Mouse (Mus musculus) MEL (cell line): ENCODE results near the gene Rad17. TPM values are rescaled to one million over a fixed set of nuclear protein-coding genes. Genes with fewer than 3 reads are reported as not detected.
A peak's percentile ranks its signal among the peaks of the same experiment; 100 is the strongest.

Experiments used
- DNase-seq: peaks from one replicate; pipeline ENCODE4 v3.0.0; 2011; ENCODE audit warnings: low read depth, low spot score
- H3K27ac ChIP-seq: 2 replicates; pipeline ENCODE4 v1.5.1; 2012; ENCODE audit warnings: low read depth, mild to moderate bottlenecking, control low read depth, low read length, moderate library complexity; ENCODE audit not compliant: control insufficient read depth
- H3K27me3 ChIP-seq, 2 experiments: fragments of 150-350 bp in 1 of 2; sonication (generic) in 1 of 2; 2 replicates each; pipeline ENCODE4 v1.6.1; 2012; ENCODE audit warnings: low read length in 2 of 2, mild to moderate bottlenecking in 2 of 2, improper control_type of control experiment in 1 of 2, moderate library complexity in 1 of 2; ENCODE audit not compliant: insufficient read depth in 2 of 2, control insufficient read depth in 1 of 2
- H3K36me3 ChIP-seq, 2 experiments: 2 replicates each; pipeline ENCODE4 v1.6.1; 2012 to 2014; ENCODE audit warnings: low read length in 2 of 2, improper control_type of control experiment in 1 of 2, inconsistent platforms in 1 of 2, mild to moderate bottlenecking in 1 of 2; ENCODE audit not compliant: insufficient read depth in 2 of 2, control insufficient read depth in 1 of 2
- H3K4me1 ChIP-seq, 2 experiments: fragments of 150-350 bp in 1 of 2; sonication (generic) in 1 of 2; 2 replicates each; pipeline ENCODE4 v1.6.1; 2012; ENCODE audit warnings: low read length in 2 of 2, improper control_type of control experiment in 1 of 2, mild to moderate bottlenecking in 1 of 2; ENCODE audit not compliant: insufficient read depth in 2 of 2, control insufficient read depth in 1 of 2
- H3K4me3 ChIP-seq, 2 experiments: fragments of 150-350 bp in 1 of 2; sonication (generic) in 1 of 2; 2 replicates each; pipeline ENCODE4 v1.5.1; 2012; ENCODE audit warnings: low read depth in 2 of 2, low read length in 2 of 2, mild to moderate bottlenecking in 2 of 2, moderate library complexity in 2 of 2, control low read depth in 1 of 2, improper control_type of control experiment in 1 of 2; ENCODE audit not compliant: control insufficient read depth in 1 of 2, insufficient read depth in 1 of 2
- H3K79me2 ChIP-seq: 2 replicates; pipeline ENCODE4 v1.6.1; 2012; ENCODE audit warnings: mild to moderate bottlenecking, low read length, moderate library complexity; ENCODE audit not compliant: control insufficient read depth, poor library complexity, insufficient read depth
- H3K9ac ChIP-seq: 2 replicates; pipeline ENCODE4 v1.6.1; 2012; ENCODE audit warnings: low read depth, mild to moderate bottlenecking, control low read depth, low read length, moderate library complexity; ENCODE audit not compliant: control insufficient read depth, poor library complexity, severe bottlenecking
- H3K9me3 ChIP-seq: fragments of 150-350 bp; sonication (generic); replicated peaks from 2 replicates; pipeline ENCODE4 v1.6.1; 2012; ENCODE audit warnings: mild to moderate bottlenecking, low read length, improper control_type of control experiment, moderate library complexity; ENCODE audit not compliant: insufficient read depth
- BHLHE40 ChIP-seq: IDR thresholded peaks from 2 replicates; pipeline ENCODE4 v1.6.1; 2012; ENCODE audit warnings: low read depth, mild to moderate bottlenecking, inconsistent platforms, low read length, improper control_type of control experiment, borderline replicate concordance
- CHD1 ChIP-seq: IDR thresholded peaks from 2 replicates; pipeline ENCODE4 v1.6.1; 2012; ENCODE audit warnings: low read depth, mild to moderate bottlenecking, inconsistent platforms, low read length, improper control_type of control experiment
- CTCF ChIP-seq, 3 experiments: IDR thresholded peaks in 2 of 3; conservative IDR thresholded peaks in 1 of 3; 2 replicates each; pipeline ENCODE4 v1.5.1; 2011 to 2012; ENCODE audit warnings: low read length in 3 of 3, low read depth in 2 of 3, mild to moderate bottlenecking in 2 of 3, improper control_type of control experiment in 1 of 3, inconsistent platforms in 1 of 3, mixed read lengths in 1 of 3, moderate library complexity in 1 of 3; ENCODE audit not compliant: control insufficient read depth in 1 of 3, insufficient read depth in 1 of 3, poor library complexity in 1 of 3, severe bottlenecking in 1 of 3
- E2F4 ChIP-seq: IDR thresholded peaks from 2 replicates; pipeline ENCODE4 v1.6.1; 2011; ENCODE audit warnings: low read depth, low read length, improper control_type of control experiment, borderline replicate concordance
- ELF1 ChIP-seq: IDR thresholded peaks from 2 replicates; pipeline ENCODE4 v1.6.1; 2014; ENCODE audit warnings: low read depth, mild to moderate bottlenecking, inconsistent platforms, low read length, improper control_type of control experiment, moderate library complexity
- GATA1 ChIP-seq: IDR thresholded peaks from 2 replicates; pipeline ENCODE4 v1.6.1; 2011; ENCODE audit warnings: low read depth, low read length, improper control_type of control experiment
- HCFC1 ChIP-seq: IDR thresholded peaks from 2 replicates; pipeline ENCODE4 v1.6.1; 2012; ENCODE audit warnings: low read depth, mild to moderate bottlenecking, inconsistent platforms, low read length, improper control_type of control experiment, moderate library complexity
- JUND ChIP-seq: IDR thresholded peaks from 2 replicates; pipeline ENCODE4 v1.6.1; 2011; ENCODE audit warnings: low read depth, mild to moderate bottlenecking, improper control_type of control experiment, low read length
- KAT2A ChIP-seq: conservative IDR thresholded peaks from 2 replicates; pipeline ENCODE4 v1.6.1; 2012; ENCODE audit warnings: low read depth, low read length, improper control_type of control experiment, inconsistent platforms
- MAFK ChIP-seq: IDR thresholded peaks from 2 replicates; pipeline ENCODE4 v1.6.1; 2011; ENCODE audit warnings: low read depth, mild to moderate bottlenecking, low read length, improper control_type of control experiment, borderline replicate concordance
- MEF2A ChIP-seq: IDR thresholded peaks from 2 replicates; pipeline ENCODE4 v1.6.1; 2014; ENCODE audit warnings: low read depth, mild to moderate bottlenecking, inconsistent platforms, low read length, improper control_type of control experiment; ENCODE audit not compliant: poor library complexity, insufficient replicate concordance, severe bottlenecking; ENCODE audit errors: extremely low read depth
- MYB ChIP-seq: IDR thresholded peaks from 2 replicates; pipeline ENCODE4 v1.6.1; 2011; ENCODE audit warnings: mild to moderate bottlenecking, low read depth, low read length, improper control_type of control experiment
- NELFE ChIP-seq: IDR thresholded peaks from 2 replicates; pipeline ENCODE4 v1.6.1; 2011; ENCODE audit warnings: low read depth, low read length, improper control_type of control experiment
- NRF1 ChIP-seq: IDR thresholded peaks from 2 replicates; pipeline ENCODE4 v1.6.1; 2014; ENCODE audit warnings: low read depth, mild to moderate bottlenecking, inconsistent platforms, low read length, improper control_type of control experiment, moderate library complexity; ENCODE audit not compliant: poor library complexity, insufficient read depth, severe bottlenecking
- POLR2AphosphoS2 ChIP-seq: IDR thresholded peaks from 2 replicates; pipeline ENCODE4 v1.6.1; 2011; ENCODE audit warnings: low read length, improper control_type of control experiment
- RAD21 ChIP-seq: IDR thresholded peaks from 2 replicates; pipeline ENCODE4 v1.6.1; 2011; ENCODE audit warnings: mild to moderate bottlenecking, low read depth, low read length, improper control_type of control experiment
- RCOR1 ChIP-seq: IDR thresholded peaks from 2 replicates; pipeline ENCODE4 v1.6.1; 2012; ENCODE audit warnings: low read depth, mild to moderate bottlenecking, inconsistent platforms, low read length, improper control_type of control experiment
- SIN3A ChIP-seq: IDR thresholded peaks from 2 replicates; pipeline ENCODE4 v1.6.1; 2012; ENCODE audit warnings: low read length, improper control_type of control experiment, inconsistent platforms
- SMC3 ChIP-seq: IDR thresholded peaks from 2 replicates; pipeline ENCODE4 v1.6.1; 2011; ENCODE audit warnings: low read depth, low read length, improper control_type of control experiment
- TAL1 ChIP-seq: IDR thresholded peaks from 2 replicates; pipeline ENCODE4 v1.6.1; 2012; ENCODE audit warnings: mild to moderate bottlenecking, inconsistent platforms, low read length, moderate library complexity, mixed read lengths
- TBP ChIP-seq: IDR thresholded peaks from 2 replicates; pipeline ENCODE4 v1.8.0; 2011; ENCODE audit warnings: low read depth, low read length, improper control_type of control experiment
- UBTF ChIP-seq: IDR thresholded peaks from 2 replicates; pipeline ENCODE4 v1.6.1; 2012; ENCODE audit warnings: low read depth, mild to moderate bottlenecking, inconsistent platforms, low read length, improper control_type of control experiment, moderate library complexity, borderline replicate concordance; ENCODE audit not compliant: insufficient read depth
- USF1 ChIP-seq: IDR thresholded peaks from 2 replicates; pipeline ENCODE4 v1.6.1; 2014; ENCODE audit warnings: low read depth, mild to moderate bottlenecking, inconsistent platforms, low read length, improper control_type of control experiment, moderate library complexity
- ZMIZ1 ChIP-seq: IDR thresholded peaks from 2 replicates; pipeline ENCODE4 v1.6.1; 2012; ENCODE audit warnings: low read depth, mild to moderate bottlenecking, inconsistent platforms, low read length, improper control_type of control experiment, moderate library complexity
- ZNF384 ChIP-seq: IDR thresholded peaks from 2 replicates; pipeline ENCODE4 v1.6.1; 2012; ENCODE audit warnings: low read depth, mild to moderate bottlenecking, inconsistent platforms, low read length, improper control_type of control experiment
- polyA plus RNA-seq, 2 experiments: library from polyadenylated mRNA; stranded (reverse) in 1 of 2; unstranded in 1 of 2; fragments of >175 nt in 1 of 2; fragments of >200 nt in 1 of 2; gene quantifications; 2 replicates each; pipeline versions ENCODE4 v1.2.1 to v1.2.4; 2012; ENCODE audit warnings: low replicate concordance in 2 of 2, low read depth in 1 of 2; ENCODE audit not compliant: insufficient read length in 2 of 2, insufficient read depth in 1 of 2, missing spikeins in 1 of 2
- total RNA-seq: library from RNA; depleted of rRNA; stranded (reverse); fragments of 300-350 nt; gene quantifications from 2 replicates; pipeline ENCODE4 v1.2.3, GENCODE M21; 2012

Rad17 gene
- total and polyA plus RNA-seq, 3 experiments, result 21.7 to 31.2 TPM; not detected in 1

- H3K27me3 ChIP-seq, result no peaks in the 10 kb centered on the region
- H3K4me1 ChIP-seq, result no peaks in the 10 kb centered on the region
- H3K9me3 ChIP-seq, result no peaks in the 10 kb centered on the region
- H3K36me3 ChIP-seq, result peaks cover 0 to 3% of the 10 kb centered on the region in 2 experiments; a peak in 2 of 4 replicates
- DNase-seq, result no peak
- no peaks in the 10 kb centered on the region for H3K79me2 ChIP-seq
- H3K4me3 ChIP-seq, result no peak overlapping the region
- no peak overlapping the region for H3K27ac ChIP-seq
- TF ChIP-seq BHLHE40 (no peak), ZMIZ1 (no peak), KAT2A (no peak), MYB (no peak), TAL1 (no peak), HCFC1 (no peak), TBP (no peak)
- no peak overlapping the region for H3K9ac ChIP-seq
These were observed 38.6 kb downstream of the Rad17 start for GRCm38 (mm10) chr13:100612251-100612650.

- Histone ChIP-seq H3K27me3 (no peaks in the 10 kb centered on the region), H3K4me3 (no peak overlapping the region), H3K27ac (no peak overlapping the region), H3K36me3 (no peaks in the 10 kb centered on the region; a peak in 1 of 4 replicates), H3K79me2 (no peaks in the 10 kb centered on the region), H3K9ac (no peak overlapping the region), H3K4me1 (no peaks in the 10 kb centered on the region), H3K9me3 (no peaks in the 10 kb centered on the region)
- TF ChIP-seq E2F4 (no peak), UBTF (no peak), NELFE (no peak), CTCF (IDR thresholded peaks at IDR 0.05 in 2 of 3, conservative IDR thresholded peaks at IDR 0.05 in 1 of 3; ENCODE audit: control insufficient read depth in 1 of 3, insufficient read depth in 1 of 3, low read depth in 2 of 3, low read length in 3 of 3, poor library complexity in 1 of 3, severe bottlenecking in 1 of 3) (no peak), JUND (no peak), ELF1 (no peak), TBP (no peak), HCFC1 (no peak), RAD21 (no peak), POLR2AphosphoS2 (no peak), ZMIZ1 (no peak)
- no peak for DNase-seq
These were observed 39.6 kb downstream of the Rad17 start for GRCm38 (mm10) chr13:100611266-100611665.

- Histone ChIP-seq H3K4me1 (no peaks in the 10 kb centered on the region), H3K79me2 (no peaks in the 10 kb centered on the region), H3K27me3 (no peaks in the 10 kb centered on the region), H3K4me3 (no peak overlapping the region), H3K27ac (no peak overlapping the region), H3K9ac (no peak overlapping the region), H3K9me3 (no peaks in the 10 kb centered on the region), H3K36me3 (no peaks in the 10 kb centered on the region)
- DNase-seq, result peak; percentile 41
- TF ChIP-seq ZNF384 (no peak), MAFK (no peak), SMC3 (peak; percentile 37; the same call in 1 of the 2 replicates), MEF2A (no peak), ZMIZ1 (no peak), E2F4 (no peak), CHD1 (no peak), RCOR1 (no peak), CTCF (IDR thresholded peaks at IDR 0.05 in 2 of 3, conservative IDR thresholded peaks at IDR 0.05 in 1 of 3; ENCODE audit: control insufficient read depth in 1 of 3, insufficient read depth in 1 of 3, low read depth in 2 of 3, low read length in 3 of 3, poor library complexity in 1 of 3, severe bottlenecking in 1 of 3) (peak; percentile 41 to 52 (median 43)), MYB (no peak), ELF1 (no peak), TAL1 (no peak), GATA1 (no peak), KAT2A (no peak), SIN3A (no peak), NRF1 (no peak), USF1 (no peak)
These were observed 43.1 kb downstream of the Rad17 start for GRCm38 (mm10) chr13:100607756-100608155.
